15 mouse cellular contexts compared by ENCODE assay signal in the genomic region with DNA sequence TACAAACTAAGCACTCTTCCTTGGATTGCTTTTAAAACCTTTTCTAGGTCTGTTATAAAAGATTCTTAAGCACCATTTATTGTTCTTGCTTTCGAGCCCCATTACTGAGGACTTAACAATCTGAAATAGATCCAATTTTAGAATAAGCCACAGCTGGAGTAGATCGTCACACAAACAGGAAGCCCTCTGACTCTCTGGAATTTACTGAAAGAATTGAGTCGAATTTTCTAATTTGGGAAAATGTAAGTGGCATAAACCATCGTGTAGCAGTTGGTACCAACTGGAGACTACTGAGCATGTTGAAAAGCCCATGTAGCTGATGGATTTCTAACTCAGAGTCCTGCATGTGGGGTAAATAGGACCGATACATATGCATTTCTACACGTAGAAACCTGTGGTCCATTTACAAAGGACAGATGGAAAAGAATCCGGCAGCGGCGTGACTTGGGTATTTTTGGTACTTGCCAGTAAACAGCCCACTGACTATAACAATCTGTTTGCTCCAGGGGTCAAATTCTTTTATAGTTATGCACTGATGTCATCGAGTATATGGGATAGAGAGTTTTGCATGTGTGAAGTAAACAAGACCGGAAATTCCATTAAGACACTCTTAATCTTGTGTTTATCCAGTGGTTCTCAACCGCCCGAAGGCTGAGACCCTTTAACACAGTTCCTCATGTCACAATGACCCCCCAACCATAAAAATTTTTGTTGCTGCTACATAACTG.
DNase-seq lines count a peak whose midpoint lies in the region; ATAC-seq and TF ChIP-seq lines count a peak whose summit lies in the region.
"Had no signal": no experiment of that assay in that cellular context is flagged by ENCODE, and none has a peak within 500 bp of the region (broad histone marks: within the 10 kb centered on the region; RNA-seq: fewer than 3 reads in every experiment).

No protein-coding gene starts in this region.

- DNase-seq in heart, adult 2 months = no peak
- no peak for DNase-seq in heart, embryonic 10.5 days (ENCODE audit: low spot score)
- DNase-seq in liver, adult 2 months (ENCODE audit: extremely low read depth, low read depth, low spot score) = peak; percentile 26
- DNase-seq in lung, postnatal 4 days = peak; percentile 11 to 25
- DNase-seq in cerebellum, adult 9-10 months = no peak
- DNase-seq in cerebellum, postnatal 14 days = no peak
- DNase-seq: B cell, adult 2 months; right cerebral cortex, postnatal 14 days; thymus, adult 18-20 months had no signal

- no peak for TF ChIP-seq CTCF in heart, adult 2 months (IDR thresholded peaks at IDR 0.05)
- TF ChIP-seq CTCF in liver, adult 2 months (IDR thresholded peaks at IDR 0.05; ENCODE audit: low read depth, low read length) = no peak

- no peak overlapping the region for H3K9ac ChIP-seq in heart, adult 2 months (ENCODE audit: low read depth, low read length)
- no peak overlapping the region for H3K9ac ChIP-seq in liver, adult 2 months (ENCODE audit: low read depth, low read length)
- no peak overlapping the region for H3K9ac ChIP-seq in liver, embryonic 12.5 days
- no peak overlapping the region for H3K9ac ChIP-seq in kidney, embryonic 16.5 days (replicated peaks; ENCODE audit: low read length)
- H3K9ac ChIP-seq: embryonic facial prominence, embryonic 13.5 days; forebrain, embryonic 12.5 days; hindbrain, embryonic 13.5 days; neural tube, embryonic 12.5 days had no signal

- H3K4me2 ChIP-seq in liver, embryonic 12.5 days = no peak overlapping the region
- no peak overlapping the region for H3K4me2 ChIP-seq in kidney, embryonic 16.5 days (replicated peaks; ENCODE audit: low read depth, low read length)
- H3K4me2 ChIP-seq: embryonic facial prominence, embryonic 13.5 days; forebrain, embryonic 12.5 days; hindbrain, embryonic 13.5 days; neural tube, embryonic 12.5 days had no signal

- H3K36me3 ChIP-seq in heart, adult 2 months (ENCODE audit: control insufficient read depth, insufficient read depth, low read length) = no peaks in the 10 kb centered on the region
- H3K36me3 ChIP-seq in heart, embryonic 10.5 days = no peaks in the 10 kb centered on the region
- no peaks in the 10 kb centered on the region for H3K36me3 ChIP-seq in liver, adult 2 months (ENCODE audit: control insufficient read depth, insufficient read depth, low read length)
- no peaks in the 10 kb centered on the region for H3K36me3 ChIP-seq in liver, embryonic 12.5 days
- no peaks in the 10 kb centered on the region for H3K36me3 ChIP-seq in kidney, embryonic 16.5 days (ENCODE audit: insufficient read depth, low read length)
- H3K36me3 ChIP-seq: embryonic facial prominence, embryonic 13.5 days; forebrain, embryonic 12.5 days; hindbrain, embryonic 13.5 days; neural tube, embryonic 12.5 days had no signal

- H3K27me3 ChIP-seq in heart, adult 2 months (ENCODE audit: control insufficient read depth, insufficient read depth, low read length) = no peaks in the 10 kb centered on the region
- H3K27me3 ChIP-seq in heart, embryonic 10.5 days (ENCODE audit: insufficient read depth, poor library complexity, severe bottlenecking) = no peaks in the 10 kb centered on the region
- no peaks in the 10 kb centered on the region; the same call in 1 of the 2 replicates for H3K27me3 ChIP-seq in liver, adult 2 months (ENCODE audit: control insufficient read depth, insufficient read depth, low read length)
- no peaks in the 10 kb centered on the region for H3K27me3 ChIP-seq in liver, embryonic 12.5 days (replicated peaks)
- H3K27me3 ChIP-seq in kidney, embryonic 16.5 days (ENCODE audit: insufficient read depth, low read length) = no peaks in the 10 kb centered on the region
- H3K27me3 ChIP-seq: embryonic facial prominence, embryonic 13.5 days; forebrain, embryonic 12.5 days; hindbrain, embryonic 13.5 days; neural tube, embryonic 12.5 days had no signal

- TF ChIP-seq EP300 in heart, adult 2 months (IDR thresholded peaks at IDR 0.05; ENCODE audit: insufficient read depth, low read depth, low read length) = no peak

- intact Hi-C loops in heart, adult 2 months (cut with DNase I) = no loop called here

- 57% methylated on average over 13 of the region's 13 CpGs for WGBS in heart, adult 2 months
- 83% methylated on average over 13 of the region's 13 CpGs for WGBS in heart, embryonic 10.5 days
- WGBS in liver, adult 2 months = 82% methylated on average over 13 of the region's 13 CpGs
- 74% methylated on average over 13 of the region's 13 CpGs for WGBS in liver, embryonic 12.5 days (ENCODE audit: insufficient replicate concordance)
- WGBS in kidney, embryonic 16.5 days = 67% methylated on average over 13 of the region's 13 CpGs

- peak overlapping the region; percentile 13; the same call in 1 of the 2 replicates for H3K27ac ChIP-seq in heart, adult 2 months
- H3K27ac ChIP-seq in heart, embryonic 10.5 days = no peak overlapping the region
- no peak overlapping the region for H3K27ac ChIP-seq in liver, adult 2 months (replicated peaks; ENCODE audit: insufficient read depth, low read depth, low read length)
- H3K27ac ChIP-seq in liver, embryonic 12.5 days = no peak overlapping the region
- peak overlapping the region; percentile 19; the same call in 1 of the 2 replicates for H3K27ac ChIP-seq in kidney, embryonic 16.5 days (ENCODE audit: low read length)
- H3K27ac ChIP-seq: embryonic facial prominence, embryonic 13.5 days; forebrain, embryonic 12.5 days; hindbrain, embryonic 13.5 days; neural tube, embryonic 12.5 days had no signal

- no peak for ATAC-seq in liver, embryonic 12.5 days
- no peak; the same call in 1 of the 2 replicates for ATAC-seq in kidney, embryonic 16.5 days (ENCODE audit: low FRiP score, low TSS enrichment)

- no peaks in the 10 kb centered on the region for H3K9me3 ChIP-seq in heart, embryonic 10.5 days
- peaks cover 10% of the 10 kb centered on the region; the same call in 1 of the 2 replicates for H3K9me3 ChIP-seq in liver, embryonic 12.5 days (replicated peaks)
- H3K9me3 ChIP-seq in kidney, embryonic 16.5 days (ENCODE audit: low read length) = peaks cover 12% of the 10 kb centered on the region

- no peaks in the 10 kb centered on the region for H3K79me2 ChIP-seq in heart, adult 2 months (replicated peaks; ENCODE audit: control insufficient read depth, insufficient read depth, low read length)
- no peaks in the 10 kb centered on the region for H3K79me2 ChIP-seq in liver, adult 2 months (ENCODE audit: control insufficient read depth, insufficient read depth, low read length)

- no peak for TF ChIP-seq POLR2A in heart, adult 2 months (IDR thresholded peaks at IDR 0.05; ENCODE audit: insufficient read depth, low read depth, low read length)
- TF ChIP-seq POLR2A in liver, adult 2 months (IDR thresholded peaks at IDR 0.05; ENCODE audit: extremely low read depth, insufficient read depth, low read length) = no peak

- no peaks in the 10 kb centered on the region for H3K4me1 ChIP-seq in heart, adult 2 months (ENCODE audit: control insufficient read depth, insufficient read depth, low read length)
- H3K4me1 ChIP-seq in heart, embryonic 10.5 days = no peaks in the 10 kb centered on the region
- H3K4me1 ChIP-seq in liver, adult 2 months (ENCODE audit: control insufficient read depth, insufficient read depth, low read length) = no peaks in the 10 kb centered on the region
- H3K4me1 ChIP-seq in liver, embryonic 12.5 days = no peaks in the 10 kb centered on the region
- no peaks in the 10 kb centered on the region for H3K4me1 ChIP-seq in kidney, embryonic 16.5 days (ENCODE audit: insufficient read depth, low read length)
- H3K4me1 ChIP-seq: embryonic facial prominence, embryonic 13.5 days; forebrain, embryonic 12.5 days; hindbrain, embryonic 13.5 days; neural tube, embryonic 12.5 days had no signal

- H3K4me3 ChIP-seq in heart, adult 2 months = no peak overlapping the region
- H3K4me3 ChIP-seq in heart, embryonic 10.5 days = no peak overlapping the region
- H3K4me3 ChIP-seq in liver, adult 2 months (ENCODE audit: insufficient read depth, low read depth, low read length) = no peak overlapping the region
- H3K4me3 ChIP-seq in liver, embryonic 12.5 days = no peak overlapping the region
- no peak overlapping the region for H3K4me3 ChIP-seq in kidney, embryonic 16.5 days (ENCODE audit: low read length)
- H3K4me3 ChIP-seq: embryonic facial prominence, embryonic 13.5 days; forebrain, embryonic 12.5 days; hindbrain, embryonic 13.5 days; neural tube, embryonic 12.5 days had no signal

Comparison
In these comparisons a context has a peak if more than half of its experiments do, and no peak if none do; other contexts are left out.
1. H3K27ac ChIP-seq: peak in heart, adult 2 months (single experiment) and kidney, embryonic 16.5 days (single experiment); none in heart, embryonic 10.5 days (single experiment), liver, adult 2 months (single experiment) and liver, embryonic 12.5 days (single experiment).
2. DNase-seq: peak in liver, adult 2 months (single experiment) and lung, postnatal 4 days (2 of 2); none in heart, adult 2 months (0 of 2), heart, embryonic 10.5 days (single experiment), cerebellum, adult 9-10 months (single experiment) and cerebellum, postnatal 14 days (0 of 2).